ENCODE assay signal across 21 mouse cellular contexts in the genomic region with DNA sequence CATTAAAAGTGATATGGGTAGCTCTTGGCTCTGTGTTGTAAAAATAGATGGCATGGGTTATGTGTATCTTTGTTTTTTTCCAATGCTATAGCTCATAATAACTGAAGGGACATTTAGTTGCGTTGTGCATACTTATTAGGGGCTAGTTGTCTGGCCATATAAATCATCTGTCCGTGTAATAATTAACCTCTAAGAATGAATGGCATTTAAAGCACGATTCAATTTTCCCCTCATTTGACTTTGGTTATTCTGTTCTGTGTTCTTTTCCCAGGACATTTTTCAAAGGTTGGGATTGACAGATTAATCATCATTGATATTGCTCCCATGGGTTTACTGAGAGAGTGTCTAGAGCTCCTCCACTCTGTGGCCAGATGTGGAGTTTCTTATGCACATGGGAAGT.
A peak's percentile ranks its signal among the peaks of the same experiment; 100 is the strongest.
DNase-seq lines count a peak whose midpoint lies in the region; ATAC-seq lines count a peak whose summit lies in the region.
"Had no signal": no experiment of that assay in that cellular context is flagged by ENCODE, and none has a peak within 500 bp of the region (broad histone marks: within the 10 kb centered on the region; RNA-seq: fewer than 3 reads in every experiment).

No protein-coding gene starts in this region.

- no peak overlapping the region for H3K9ac ChIP-seq in heart, embryonic 12.5 days
- H3K9ac ChIP-seq in heart, embryonic 11.5 days (ENCODE audit: low read depth, low read length), result no peak overlapping the region
- H3K9ac ChIP-seq in hindbrain, embryonic 13.5 days, result no peak overlapping the region
- no peak overlapping the region for H3K9ac ChIP-seq in hindbrain, embryonic 11.5 days (ENCODE audit: low read depth, low read length)
- H3K9ac ChIP-seq in limb, embryonic 15.5 days, result no peak overlapping the region
- H3K9ac ChIP-seq in neural tube, embryonic 15.5 days (replicated peaks), result no peak overlapping the region
- H3K9ac ChIP-seq: embryonic facial prominence, embryonic 13.5 days; forebrain, postnatal 0 days; intestine, embryonic 15.5 days; liver, embryonic 12.5 days; midbrain, embryonic 12.5 days had no signal

- no peaks in the 10 kb centered on the region for H3K9me3 ChIP-seq in heart, embryonic 12.5 days (replicated peaks)
- no peaks in the 10 kb centered on the region for H3K9me3 ChIP-seq in heart, embryonic 11.5 days (replicated peaks; ENCODE audit: control insufficient read depth, low read length)
- no peaks in the 10 kb centered on the region for H3K9me3 ChIP-seq in hindbrain, embryonic 13.5 days
- no peaks in the 10 kb centered on the region for H3K9me3 ChIP-seq in hindbrain, embryonic 11.5 days (ENCODE audit: control insufficient read depth, low read length)
- no peaks in the 10 kb centered on the region for H3K9me3 ChIP-seq in limb, embryonic 15.5 days
- H3K9me3 ChIP-seq in limb, embryonic 10.5 days (replicated peaks), result no peaks in the 10 kb centered on the region
- H3K9me3 ChIP-seq in neural tube, embryonic 15.5 days (replicated peaks), result no peaks in the 10 kb centered on the region
- H3K9me3 ChIP-seq: embryonic facial prominence, embryonic 13.5 days; intestine, embryonic 15.5 days; liver, embryonic 12.5 days; midbrain, embryonic 12.5 days had no signal

- peaks cover 86% of the 10 kb centered on the region for H3K4me1 ChIP-seq in heart, embryonic 12.5 days (replicated peaks)
- peaks cover 65% of the 10 kb centered on the region for H3K4me1 ChIP-seq in heart, embryonic 11.5 days (ENCODE audit: control insufficient read depth, insufficient read depth, low read length)
- peaks cover 58% of the 10 kb centered on the region for H3K4me1 ChIP-seq in hindbrain, embryonic 13.5 days (replicated peaks)
- H3K4me1 ChIP-seq in hindbrain, embryonic 11.5 days (replicated peaks; ENCODE audit: control insufficient read depth, insufficient read depth, low read length), result no peaks in the 10 kb centered on the region; the same call in 1 of the 2 replicates
- H3K4me1 ChIP-seq in limb, embryonic 15.5 days, result peaks cover 33% of the 10 kb centered on the region
- H3K4me1 ChIP-seq in limb, embryonic 10.5 days, result peaks cover 47% of the 10 kb centered on the region
- H3K4me1 ChIP-seq in neural tube, embryonic 15.5 days, result peaks cover 45% of the 10 kb centered on the region

- H3K4me2 ChIP-seq in heart, embryonic 12.5 days, result no peak overlapping the region
- no peak overlapping the region for H3K4me2 ChIP-seq in heart, embryonic 11.5 days
- no peak overlapping the region for H3K4me2 ChIP-seq in hindbrain, embryonic 13.5 days
- no peak overlapping the region for H3K4me2 ChIP-seq in hindbrain, embryonic 11.5 days (replicated peaks; ENCODE audit: low read depth, low read length)
- no peak overlapping the region for H3K4me2 ChIP-seq in limb, embryonic 15.5 days
- no peak overlapping the region for H3K4me2 ChIP-seq in neural tube, embryonic 15.5 days
- H3K4me2 ChIP-seq: embryonic facial prominence, embryonic 13.5 days; intestine, embryonic 15.5 days; liver, embryonic 12.5 days; midbrain, embryonic 12.5 days had no signal

- H3K4me3 ChIP-seq in heart, embryonic 12.5 days, result no peak overlapping the region
- no peak overlapping the region for H3K4me3 ChIP-seq in heart, embryonic 11.5 days (ENCODE audit: low read depth, low read length)
- H3K4me3 ChIP-seq in hindbrain, embryonic 13.5 days, result no peak overlapping the region
- H3K4me3 ChIP-seq in hindbrain, embryonic 11.5 days (ENCODE audit: low read depth, low read length), result no peak overlapping the region
- H3K4me3 ChIP-seq in limb, embryonic 15.5 days, result no peak overlapping the region
- no peak overlapping the region for H3K4me3 ChIP-seq in limb, embryonic 10.5 days
- H3K4me3 ChIP-seq in neural tube, embryonic 15.5 days (replicated peaks), result no peak overlapping the region
- H3K4me3 ChIP-seq: embryonic facial prominence, embryonic 13.5 days; intestine, embryonic 15.5 days; liver, embryonic 12.5 days; midbrain, embryonic 12.5 days had no signal

- WGBS in heart, embryonic 12.5 days, result 90% methylated on average over 3 of the region's 3 CpGs
- 85% methylated on average over 3 of the region's 3 CpGs for WGBS in heart, embryonic 11.5 days (ENCODE audit: insufficient replicate concordance)
- WGBS in hindbrain, embryonic 13.5 days, result 34% methylated on average over 3 of the region's 3 CpGs
- 68% methylated on average over 3 of the region's 3 CpGs for WGBS in hindbrain, embryonic 11.5 days
- WGBS in limb, embryonic 15.5 days, result 48% methylated on average over 3 of the region's 3 CpGs
- WGBS in limb, embryonic 10.5 days, result 65% methylated on average over 3 of the region's 3 CpGs
- WGBS in neural tube, embryonic 15.5 days, result 26% methylated on average over 3 of the region's 3 CpGs

- no peak for ATAC-seq in heart, embryonic 12.5 days (ENCODE audit: insufficient number of reproducible peaks, low FRiP score)
- no peak for ATAC-seq in heart, embryonic 11.5 days (replicated peaks; ENCODE audit: insufficient number of reproducible peaks, low FRiP score, low TSS enrichment)
- no peak for ATAC-seq in hindbrain, embryonic 13.5 days (ENCODE audit: low FRiP score)
- no peak for ATAC-seq in hindbrain, embryonic 11.5 days (ENCODE audit: low FRiP score)
- no peak for ATAC-seq in limb, embryonic 15.5 days (ENCODE audit: insufficient number of reproducible peaks, low FRiP score, low TSS enrichment, low read depth)
- no peak for ATAC-seq in neural tube, embryonic 15.5 days (ENCODE audit: low FRiP score)
- ATAC-seq: intestine, embryonic 15.5 days; liver, embryonic 12.5 days had no signal

- H3K27me3 ChIP-seq in heart, embryonic 12.5 days (replicated peaks), result no peaks in the 10 kb centered on the region
- H3K27me3 ChIP-seq in heart, embryonic 11.5 days (ENCODE audit: control insufficient read depth, insufficient read depth, low read length), result no peaks in the 10 kb centered on the region
- no peaks in the 10 kb centered on the region for H3K27me3 ChIP-seq in hindbrain, embryonic 13.5 days
- no peaks in the 10 kb centered on the region for H3K27me3 ChIP-seq in hindbrain, embryonic 11.5 days (ENCODE audit: control insufficient read depth, insufficient read depth, low read length)
- H3K27me3 ChIP-seq in limb, embryonic 15.5 days, result no peaks in the 10 kb centered on the region
- H3K27me3 ChIP-seq in limb, embryonic 10.5 days (ENCODE audit: low read depth, poor library complexity, severe bottlenecking), result no peaks in the 10 kb centered on the region
- H3K27me3 ChIP-seq in neural tube, embryonic 15.5 days (replicated peaks), result no peaks in the 10 kb centered on the region
- H3K27me3 ChIP-seq: embryonic facial prominence, embryonic 13.5 days; intestine, embryonic 15.5 days; liver, embryonic 12.5 days; midbrain, embryonic 12.5 days had no signal

- H3K36me3 ChIP-seq in heart, embryonic 12.5 days, result peaks cover 4% of the 10 kb centered on the region; the same call in 1 of the 2 replicates
- H3K36me3 ChIP-seq in heart, embryonic 11.5 days (ENCODE audit: control insufficient read depth, insufficient read depth, low read length), result 0 out of 2 replicates have a peak, but pooled peaks cover 2% of the 10 kb centered on the region
- H3K36me3 ChIP-seq in hindbrain, embryonic 13.5 days, result peaks cover 5% of the 10 kb centered on the region
- no peaks in the 10 kb centered on the region for H3K36me3 ChIP-seq in hindbrain, embryonic 11.5 days (ENCODE audit: control insufficient read depth, insufficient read depth, low read length)
- no peaks in the 10 kb centered on the region for H3K36me3 ChIP-seq in limb, embryonic 15.5 days
- peaks cover 34% of the 10 kb centered on the region for H3K36me3 ChIP-seq in limb, embryonic 10.5 days
- H3K36me3 ChIP-seq in neural tube, embryonic 15.5 days, result no peaks in the 10 kb centered on the region
- H3K36me3 ChIP-seq: G1E; intestine, embryonic 15.5 days; liver, embryonic 12.5 days had no signal

- peak overlapping the region; percentile 69 for H3K27ac ChIP-seq in heart, embryonic 12.5 days (ENCODE audit: poor library complexity, severe bottlenecking)
- H3K27ac ChIP-seq in heart, embryonic 11.5 days (ENCODE audit: low read depth, low read length), result no peak overlapping the region
- peak overlapping the region; percentile 10; the same call in 1 of the 2 replicates for H3K27ac ChIP-seq in hindbrain, embryonic 13.5 days
- H3K27ac ChIP-seq in hindbrain, embryonic 11.5 days (ENCODE audit: low read depth, low read length), result no peak overlapping the region
- peak overlapping the region; percentile 43; the same call in 1 of the 2 replicates for H3K27ac ChIP-seq in limb, embryonic 15.5 days
- no peak overlapping the region for H3K27ac ChIP-seq in limb, embryonic 10.5 days
- H3K27ac ChIP-seq in neural tube, embryonic 15.5 days (replicated peaks), result 0 out of 2 replicates have a peak overlapping the region, but pooled peaks have one; percentile 41
- H3K27ac ChIP-seq: embryonic facial prominence, embryonic 13.5 days; intestine, embryonic 15.5 days; liver, embryonic 12.5 days had no signal

- DNase-seq in hindbrain, embryonic 11.5 days (ENCODE audit: low spot score), result no peak
- DNase-seq in limb, embryonic 10.5 days (ENCODE audit: low spot score), result no peak
- DNase-seq: adrenal gland, postnatal 36 days; cerebellum, adult 11-12 months; cerebellum, postnatal 14 days; lung, adult 2 months; lung, postnatal 36 days; right cerebral cortex, postnatal 14 days; spleen, adult 18-20 months; thymus, postnatal 36 days had no signal

Comparison
In these comparisons a context has a peak if more than half of its experiments do, and no peak if none do; other contexts are left out.
1. H3K27ac ChIP-seq: peak in heart, embryonic 12.5 days (single experiment), hindbrain, embryonic 13.5 days (single experiment), limb, embryonic 15.5 days (single experiment) and neural tube, embryonic 15.5 days (single experiment); none in heart, embryonic 11.5 days (single experiment), hindbrain, embryonic 11.5 days (single experiment) and limb, embryonic 10.5 days (single experiment).